ENCODE assay signal across 24 mouse cellular contexts in genomic region chr10:42004690-42005089, GRCm38 (mm10). TPM values are rescaled to one million over a fixed set of nuclear protein-coding genes. Genes with fewer than 3 reads are reported as not detected.
DNase-seq lines count a peak whose midpoint lies in the region; ATAC-seq lines count a peak whose summit lies in the region.
"Had no signal": no experiment of that assay in that cellular context is flagged by ENCODE, and none has a peak within 500 bp of the region (broad histone marks: within the 10 kb centered on the region; RNA-seq: fewer than 3 reads in every experiment).

No protein-coding gene starts in this region.

- H3K9ac ChIP-seq in heart, embryonic 13.5 days = no peak overlapping the region
- peak overlapping the region; percentile 29; the same call in 1 of the 2 replicates for H3K9ac ChIP-seq in heart, embryonic 16.5 days (ENCODE audit: low read length)
- H3K9ac ChIP-seq: embryonic facial prominence, embryonic 12.5 days; embryonic facial prominence, embryonic 15.5 days; forebrain, embryonic 12.5 days; hindbrain, embryonic 12.5 days; hindbrain, embryonic 15.5 days had no signal

- H3K9me3 ChIP-seq in heart, embryonic 13.5 days = no peaks in the 10 kb centered on the region
- no peaks in the 10 kb centered on the region for H3K9me3 ChIP-seq in heart, embryonic 16.5 days (replicated peaks; ENCODE audit: control insufficient read depth, low read length)
- H3K9me3 ChIP-seq: embryonic facial prominence, embryonic 12.5 days; embryonic facial prominence, embryonic 15.5 days; forebrain, embryonic 12.5 days; G1E; hindbrain, embryonic 12.5 days; hindbrain, embryonic 15.5 days had no signal

- WGBS in heart, embryonic 13.5 days = 34% methylated on average over 7 of the region's 7 CpGs
- WGBS in heart, embryonic 16.5 days = 30% methylated on average over 7 of the region's 7 CpGs

- peak overlapping the region; percentile 85 for H3K27ac ChIP-seq in heart, embryonic 13.5 days (replicated peaks)
- peak overlapping the region; percentile 85 for H3K27ac ChIP-seq in heart, embryonic 16.5 days (ENCODE audit: low read length)
- H3K27ac ChIP-seq: embryonic facial prominence, embryonic 12.5 days; embryonic facial prominence, embryonic 15.5 days; forebrain, embryonic 12.5 days; hindbrain, embryonic 12.5 days; hindbrain, embryonic 15.5 days had no signal

- H3K4me1 ChIP-seq in heart, embryonic 13.5 days = peaks cover 31% of the 10 kb centered on the region
- peaks cover 22% of the 10 kb centered on the region for H3K4me1 ChIP-seq in heart, embryonic 16.5 days (ENCODE audit: control insufficient read depth, insufficient read depth, low read length)
- H3K4me1 ChIP-seq: embryonic facial prominence, embryonic 12.5 days; embryonic facial prominence, embryonic 15.5 days; forebrain, embryonic 12.5 days; hindbrain, embryonic 15.5 days had no signal

- H3K36me3 ChIP-seq in heart, embryonic 13.5 days = no peaks in the 10 kb centered on the region
- no peaks in the 10 kb centered on the region for H3K36me3 ChIP-seq in heart, embryonic 16.5 days (ENCODE audit: control insufficient read depth, insufficient read depth)
- H3K36me3 ChIP-seq: embryonic facial prominence, embryonic 12.5 days; embryonic facial prominence, embryonic 15.5 days; forebrain, embryonic 12.5 days; G1E; hindbrain, embryonic 12.5 days had no signal

- no peaks in the 10 kb centered on the region; the same call in 1 of the 2 replicates for H3K27me3 ChIP-seq in heart, embryonic 13.5 days (replicated peaks)
- H3K27me3 ChIP-seq in heart, embryonic 16.5 days (ENCODE audit: control insufficient read depth, insufficient read depth, low read length) = no peaks in the 10 kb centered on the region
- H3K27me3 ChIP-seq: CH12.LX; embryonic facial prominence, embryonic 12.5 days; embryonic facial prominence, embryonic 15.5 days; forebrain, embryonic 12.5 days; hindbrain, embryonic 12.5 days; hindbrain, embryonic 15.5 days had no signal

- H3K4me2 ChIP-seq in heart, embryonic 13.5 days = peak overlapping the region; percentile 52
- peak overlapping the region; percentile 46 for H3K4me2 ChIP-seq in heart, embryonic 16.5 days (ENCODE audit: low read depth, low read length)
- H3K4me2 ChIP-seq: embryonic facial prominence, embryonic 12.5 days; embryonic facial prominence, embryonic 15.5 days; forebrain, embryonic 12.5 days; hindbrain, embryonic 12.5 days; hindbrain, embryonic 15.5 days had no signal

- no peak for ATAC-seq in heart, embryonic 13.5 days (ENCODE audit: extremely low read depth, insufficient number of reproducible peaks, low FRiP score, low TSS enrichment)
- peak; percentile 59 for ATAC-seq in heart, embryonic 16.5 days (replicated peaks; ENCODE audit: extremely low read depth, insufficient read depth, low FRiP score)
- ATAC-seq: forebrain, embryonic 16.5 days; intestine, postnatal 0 days had no signal

- intact Hi-C loops in heart, postnatal 25 days (cut with DNase I) = no loop called here
- intact Hi-C loops in heart, postnatal 10 days (cut with DNase I) = no loop called here
- intact Hi-C loops in heart, postnatal 14 days (cut with DNase I) = no loop called here

- peak; percentile 77 for DNase-seq in heart, adult 11 months
- DNase-seq in heart, postnatal 25 days (ENCODE audit: low spot score) = no peak
- no peak for DNase-seq in heart, postnatal 10 days
- DNase-seq in heart, postnatal 14 days = no peak
- DNase-seq in MN1 (ENCODE audit: low spot score) = peak; percentile 40
- DNase-seq: adrenal gland, adult 2 months; adrenal gland, postnatal 14 days; B cell, adult 2 months; cerebellum, adult 11 months; gastrocnemius, postnatal 10 days; gastrocnemius, postnatal 36 days; kidney, adult 2 months had no signal

- H3K4me3 ChIP-seq in heart, embryonic 13.5 days = no peak overlapping the region
- peak overlapping the region; percentile 5; the same call in 1 of the 2 replicates for H3K4me3 ChIP-seq in heart, embryonic 16.5 days (ENCODE audit: low read length)
- H3K4me3 ChIP-seq: embryonic facial prominence, embryonic 12.5 days; embryonic facial prominence, embryonic 15.5 days; forebrain, embryonic 12.5 days; hindbrain, embryonic 12.5 days; hindbrain, embryonic 15.5 days had no signal

RNA-seq across cellular contexts. Expression of gene Armc2, which starts 13.6 kb away (rescaled TPM):
- 1 to 10 TPM; 7.8 to 8.2 TPM for total RNA-seq in heart, postnatal 25 days (2021)
- polyA plus RNA-seq in heart, embryonic 13.5 days (2015; fragmentation: Nextera tagmentation; extraction: Ambion mirVana) = 0.94 and 1.2 TPM in 2 replicates
- 1 to 10 TPM; 2.6 to 2.7 TPM for total RNA-seq in heart, postnatal 10 days (2021)
- 2.3 and 2.5 TPM in 2 replicates for polyA plus RNA-seq in heart, embryonic 16.5 days (2015; fragmentation: Nextera tagmentation; extraction: Ambion mirVana)
- total RNA-seq in heart, postnatal 14 days (2021) = 1 to 10 TPM; 3.7 to 3.9 TPM
- total RNA-seq: granulocyte monocyte progenitor cell, adult 5-6 weeks had no signal
- polyA plus RNA-seq: G1E had no signal

Comparison
In these comparisons a context has a peak if more than half of its experiments do, and no peak if none do; other contexts are left out.
1. DNase-seq: peak in heart, adult 11 months (single experiment) and MN1 (single experiment); none in heart, postnatal 25 days (single experiment), heart, postnatal 10 days (0 of 2) and heart, postnatal 14 days (0 of 2).